Mouse (Mus musculus) megakaryocyte-erythroid progenitor cell, adult 5-6 weeks (primary cell): Measurements from ENCODE around the gene Slc7a4. TPM values are rescaled to one million over a fixed set of nuclear protein-coding genes. Genes with fewer than 3 reads are reported as not detected.

Source experiments
- ATAC-seq: replicated peaks from 2 replicates; pipeline ENCODE4 v1.8.0; 2016; ENCODE audit warnings: mild to moderate bottlenecking, inconsistent platforms; ENCODE audit not compliant: severe bottlenecking, poor library complexity, low FRiP score, low TSS enrichment
- total RNA-seq, 2 experiments: library from RNA; stranded (forward) in 1 of 2; stranded (reverse) in 1 of 2; fragments of 200-1000, 215-1000 nt in 1 of 2; fragments of >200 nt in 1 of 2; fragmentation: Nextera tagmentation in 1 of 2; gene quantifications; 2 replicates each; pipeline ENCODE4 v1.2.3; 2014 to 2017

Gene Slc7a4
- total RNA-seq, 2 experiments from 2014 or later = 7.6 to 13.9 TPM

DNA sequence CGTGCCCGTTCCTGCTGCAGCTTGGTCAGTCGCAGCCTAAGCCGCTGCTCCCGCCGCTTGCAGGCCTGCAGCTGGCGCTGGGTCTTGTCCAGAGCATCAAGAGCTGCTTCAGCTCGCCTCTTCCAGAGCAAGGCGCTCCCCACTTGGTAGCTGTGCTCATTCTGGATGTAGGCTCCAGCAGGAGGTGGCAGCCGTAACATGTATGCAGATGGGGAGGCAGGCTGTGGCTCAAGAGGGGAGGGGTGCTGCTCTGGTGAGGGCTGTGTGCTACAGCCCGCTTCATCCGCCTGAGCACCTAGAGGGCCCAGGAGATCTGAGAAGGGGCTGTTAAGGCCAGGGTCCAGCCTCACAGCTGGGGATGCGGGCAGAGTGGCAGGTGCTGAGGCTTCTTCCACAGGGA is 54.7 kb downstream of the Slc7a4 start:
- ATAC-seq = no peak

GRCm38 (mm10) chr16:17527606-17528005 is 55.4 kb downstream of the Slc7a4 start:
- no peak for ATAC-seq

DNA sequence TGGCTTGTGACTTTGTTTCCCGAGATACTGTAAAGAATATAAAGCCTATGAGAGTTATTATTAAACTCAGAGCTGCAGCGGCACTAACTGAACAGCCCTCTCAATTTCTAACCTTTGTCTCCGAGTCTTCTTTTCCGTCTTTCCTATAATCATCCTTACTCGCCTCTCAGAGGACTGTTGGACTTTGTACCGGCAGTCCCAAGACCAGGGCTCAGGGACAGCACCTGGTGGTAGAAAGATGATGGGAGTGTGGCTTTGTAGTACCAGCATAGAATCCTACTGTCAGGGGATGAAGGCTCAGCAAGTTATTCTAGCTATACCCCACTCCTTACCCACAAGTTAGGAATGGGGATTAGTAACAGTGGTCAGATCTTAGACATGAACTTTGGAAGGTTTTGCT is 56.8 kb downstream of the Slc7a4 start:
- no peak for ATAC-seq

- ATAC-seq = no peak
Measured at GRCm38 (mm10) chr16:17525524-17525923, 57.5 kb downstream of the Slc7a4 start.

DNA sequence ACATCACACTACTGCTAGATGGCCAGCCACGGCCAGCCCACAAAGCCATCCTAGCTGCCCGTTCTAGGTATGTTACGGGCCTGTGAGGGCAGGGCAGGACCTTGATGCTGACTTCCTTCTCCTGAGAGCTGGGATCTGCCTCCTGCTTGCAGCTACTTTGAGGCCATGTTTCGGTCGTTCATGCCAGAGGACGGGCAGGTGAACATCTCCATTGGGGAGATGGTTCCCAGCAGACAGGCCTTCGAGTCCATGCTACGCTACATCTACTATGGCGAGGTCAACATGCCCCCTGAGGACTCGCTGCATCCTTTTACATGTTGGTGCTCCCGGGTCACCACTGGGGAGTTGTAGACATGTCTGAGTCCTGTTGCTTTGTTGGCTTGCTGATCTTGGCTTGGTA is 58.9 kb downstream of the Slc7a4 start:
- no peak for ATAC-seq

Other genes starting within 250 kb of the Slc7a4 start
- gene Snap29, start 177.2 kb downstream of the Slc7a4 start, total RNA-seq (2014; fragmentation: Nextera tagmentation) = 17.1 and 19.0 TPM in 2 replicates
- gene Snap29, start 177.2 kb downstream of the Slc7a4 start, total RNA-seq (2017) = 17.3 and 18.3 TPM in 2 replicates
- 53.5 and 71.9 TPM in 2 replicates for gene Pi4ka, start 176.9 kb downstream of the Slc7a4 start, total RNA-seq (2014; fragmentation: Nextera tagmentation)
- gene Pi4ka, start 176.9 kb downstream of the Slc7a4 start, total RNA-seq (2017) = 21.9 and 44.8 TPM in 2 replicates
- 21.5 and 29.3 TPM in 2 replicates for gene Crkl, start 131.2 kb downstream of the Slc7a4 start, total RNA-seq (2014; fragmentation: Nextera tagmentation)
- 21.6 and 33.5 TPM in 2 replicates for gene Crkl, start 131.2 kb downstream of the Slc7a4 start, total RNA-seq (2017)
- 0.42 TPM in 1 of 2 replicates, not detected in the other for gene Aifm3, start 93.6 kb downstream of the Slc7a4 start, total RNA-seq (2014; fragmentation: Nextera tagmentation)
- not detected in 2 replicates for gene Aifm3, start 93.6 kb downstream of the Slc7a4 start, total RNA-seq (2017)
- 71.8 and 72.1 TPM in 2 replicates for gene Lztr1, start 74.5 kb downstream of the Slc7a4 start, total RNA-seq (2014; fragmentation: Nextera tagmentation)
- 50.4 and 55.4 TPM in 2 replicates for gene Lztr1, start 74.5 kb downstream of the Slc7a4 start, total RNA-seq (2017)
- gene Thap7, start 52.1 kb downstream of the Slc7a4 start, total RNA-seq (2014; fragmentation: Nextera tagmentation) = 18.2 and 27.1 TPM in 2 replicates
- gene Thap7, start 52.1 kb downstream of the Slc7a4 start, total RNA-seq (2017) = 23.3 and 45.1 TPM in 2 replicates
- gene Lrrc74b, start 22.0 kb downstream of the Slc7a4 start, total RNA-seq (2014; fragmentation: Nextera tagmentation) = not detected in 2 replicates
- gene Lrrc74b, start 22.0 kb downstream of the Slc7a4 start, total RNA-seq (2017) = 0.05 TPM in 1 of 2 replicates, not detected in the other
- not detected in 2 replicates for gene P2rx6, start 21.3 kb downstream of the Slc7a4 start, total RNA-seq (2014; fragmentation: Nextera tagmentation)
- not detected in 2 replicates for gene P2rx6, start 21.3 kb downstream of the Slc7a4 start, total RNA-seq (2017)
- 88.7 and 152 TPM in 2 replicates for gene Smpd4, start 36.1 kb upstream of the Slc7a4 start, total RNA-seq (2014; fragmentation: Nextera tagmentation)
- gene Smpd4, start 36.1 kb upstream of the Slc7a4 start, total RNA-seq (2017) = 75.3 and 83.2 TPM in 2 replicates
- gene Ccdc74a, start 63.3 kb upstream of the Slc7a4 start, total RNA-seq (2014; fragmentation: Nextera tagmentation) = 1.3 and 13.1 TPM in 2 replicates
- gene Ccdc74a, start 63.3 kb upstream of the Slc7a4 start, total RNA-seq (2017) = 0.42 and 9.2 TPM in 2 replicates
- 81.6 and 102 TPM in 2 replicates for gene Med15, start 149.7 kb upstream of the Slc7a4 start, total RNA-seq (2014; fragmentation: Nextera tagmentation)
- 21.5 and 22.6 TPM in 2 replicates for gene Med15, start 149.7 kb upstream of the Slc7a4 start, total RNA-seq (2017)
- gene Klhl22, start 176.4 kb upstream of the Slc7a4 start, total RNA-seq (2014; fragmentation: Nextera tagmentation) = 34.5 and 35.6 TPM in 2 replicates
- 26.6 and 65.5 TPM in 2 replicates for gene Klhl22, start 176.4 kb upstream of the Slc7a4 start, total RNA-seq (2017)
- gene Scarf2, start 214.1 kb upstream of the Slc7a4 start, total RNA-seq (2014; fragmentation: Nextera tagmentation) = not detected in 2 replicates
- gene Scarf2, start 214.1 kb upstream of the Slc7a4 start, total RNA-seq (2017) = not detected in 2 replicates
- gene B830017H08Rik, start 249.9 kb upstream of the Slc7a4 start, total RNA-seq (2014; fragmentation: Nextera tagmentation) = not detected in 2 replicates
- not detected in 2 replicates for gene B830017H08Rik, start 249.9 kb upstream of the Slc7a4 start, total RNA-seq (2017)